Mouse (Mus musculus): ENCODE results near the gene Pold1.

Gene Pold1

DNA sequence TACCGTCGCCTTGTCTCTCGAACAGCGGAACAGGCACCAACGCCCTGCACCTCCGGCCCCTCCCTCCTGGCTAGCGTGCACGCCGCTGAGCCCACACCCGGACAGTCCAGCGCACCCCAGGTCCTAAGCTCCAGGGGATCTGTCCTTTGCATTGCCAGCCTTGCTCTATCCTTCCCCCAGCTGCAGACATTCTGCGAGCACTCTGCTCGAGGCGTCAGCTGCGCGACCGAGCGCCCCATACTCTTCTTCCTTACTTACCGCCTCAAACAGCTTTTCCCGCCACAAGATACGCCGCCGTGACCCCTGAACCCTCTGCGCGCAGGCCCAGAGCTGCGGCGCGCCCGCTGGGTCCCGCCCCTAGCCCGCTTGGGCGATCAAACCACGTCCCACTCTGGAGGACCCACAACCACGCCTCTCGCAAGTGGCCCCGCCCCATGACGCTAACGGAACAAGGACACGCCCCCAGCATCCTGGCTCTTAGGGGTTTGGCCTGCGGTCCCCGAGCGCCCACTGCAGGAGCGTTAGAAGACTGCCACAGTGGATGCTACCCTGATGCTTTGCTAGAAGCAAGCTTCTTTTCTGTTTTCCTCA lies at the start of gene Pold1:
Pold1 (minus strand) TSS at position 353 of the 591 bp plus-strand sequence.
- peak; percentile 99 for DNase-seq

DNA sequence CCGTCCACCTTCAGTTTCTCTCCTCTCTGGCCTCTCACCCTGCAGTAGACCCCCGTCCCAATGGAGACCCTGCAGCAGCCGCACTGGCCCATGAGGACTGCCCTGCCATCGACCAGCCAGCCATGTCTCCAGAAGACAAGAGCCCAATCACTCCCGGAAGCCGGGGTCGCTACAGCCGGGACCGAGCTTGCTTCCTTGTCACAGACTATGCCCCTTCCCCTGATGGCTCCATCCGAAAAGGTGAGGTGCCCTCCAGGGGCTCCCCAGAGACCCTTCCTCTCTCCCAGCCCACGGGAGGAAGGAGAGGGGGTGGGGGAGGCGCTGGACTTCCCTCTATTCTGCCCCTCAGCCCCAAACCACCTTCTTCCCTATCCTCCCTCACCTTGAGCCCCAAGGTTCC lies 49.7 kb upstream of the Pold1 start:
- no peak for DNase-seq

DNA sequence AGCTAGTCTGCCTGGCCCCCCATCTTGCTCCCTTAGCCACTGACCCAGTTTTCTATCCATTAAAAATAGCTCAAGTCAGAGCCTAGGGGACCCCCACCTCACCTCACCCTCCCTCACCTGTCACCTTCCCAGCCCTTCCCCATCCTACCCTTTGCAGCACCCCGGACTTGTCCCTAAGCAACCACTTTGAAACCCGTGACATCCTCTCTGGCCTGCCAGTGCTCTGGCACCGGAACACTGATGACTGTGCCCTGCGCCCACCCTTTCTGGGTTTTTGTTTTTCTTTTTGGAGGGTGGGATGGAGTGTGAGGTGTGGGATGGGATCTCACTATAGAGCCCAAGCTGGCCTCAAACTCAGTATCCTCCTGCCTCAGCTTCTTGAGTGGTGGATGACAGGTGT lies 49.0 kb upstream of the Pold1 start:
- no peak for DNase-seq

DNA sequence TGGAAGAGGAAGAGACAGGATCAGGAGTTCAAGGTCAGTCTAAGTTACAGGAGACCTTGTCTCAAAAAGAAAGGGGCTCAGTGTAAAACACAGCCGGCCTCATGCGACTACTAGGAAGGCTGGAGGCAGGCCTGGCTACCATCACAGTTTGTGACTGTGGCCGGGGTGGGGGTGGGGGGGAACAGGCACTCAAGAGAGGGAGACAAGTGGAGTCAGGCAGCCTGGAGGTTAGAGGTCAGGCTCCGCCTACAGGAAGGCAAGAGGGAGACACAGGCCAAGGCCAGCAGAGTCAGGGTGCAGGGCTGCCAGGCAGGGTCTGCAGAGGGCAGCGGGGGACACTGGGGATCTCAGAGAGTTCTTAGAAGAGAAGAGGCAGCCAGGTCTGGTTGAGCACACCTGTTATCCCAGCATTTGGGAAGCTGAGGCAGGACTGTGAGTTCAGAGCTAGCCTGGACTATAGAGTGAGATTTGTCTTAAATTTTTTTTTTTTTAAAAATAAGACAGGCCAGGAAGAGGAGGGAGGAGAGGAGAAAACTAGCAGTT lies 48.4 kb upstream of the Pold1 start:
- no peak for DNase-seq

DNA sequence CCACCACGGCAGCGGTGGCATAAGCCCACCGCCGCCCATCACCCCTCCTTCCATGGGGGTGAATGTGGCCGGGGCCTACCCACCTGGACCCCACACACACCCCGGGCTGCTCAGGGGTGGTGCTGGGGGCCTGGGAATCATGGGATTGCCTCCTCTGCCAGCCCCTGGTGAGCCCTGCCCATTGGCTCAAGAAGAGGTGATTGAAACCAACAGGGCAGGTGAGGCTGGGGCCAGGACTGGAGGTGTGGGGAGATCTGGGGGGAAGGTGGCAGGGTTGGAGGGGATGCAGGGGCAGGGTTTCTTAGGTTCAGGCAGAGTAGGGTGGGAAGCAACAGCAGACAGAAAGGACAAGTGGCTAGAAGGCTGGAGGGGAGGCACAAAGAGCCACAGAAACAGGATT lies 47.4 kb upstream of the Pold1 start:
- DNase-seq, result no peak

DNA sequence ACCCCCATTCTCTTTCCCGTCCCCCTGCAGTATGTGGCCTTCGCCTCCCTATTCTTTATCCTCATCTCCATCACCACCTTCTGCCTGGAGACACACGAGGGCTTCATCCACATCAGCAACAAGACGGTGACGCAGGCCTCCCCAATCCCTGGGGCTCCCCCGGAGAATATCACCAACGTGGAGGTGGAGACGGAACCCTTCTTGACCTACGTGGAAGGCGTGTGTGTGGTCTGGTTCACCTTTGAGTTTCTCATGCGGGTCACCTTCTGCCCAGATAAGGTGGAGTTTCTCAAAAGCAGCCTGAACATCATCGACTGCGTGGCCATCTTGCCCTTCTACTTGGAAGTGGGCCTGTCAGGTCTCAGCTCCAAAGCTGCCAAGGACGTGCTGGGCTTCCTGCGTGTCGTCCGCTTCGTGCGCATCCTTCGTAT lies 46.5 kb upstream of the Pold1 start:
- DNase-seq, result no peak

DNA sequence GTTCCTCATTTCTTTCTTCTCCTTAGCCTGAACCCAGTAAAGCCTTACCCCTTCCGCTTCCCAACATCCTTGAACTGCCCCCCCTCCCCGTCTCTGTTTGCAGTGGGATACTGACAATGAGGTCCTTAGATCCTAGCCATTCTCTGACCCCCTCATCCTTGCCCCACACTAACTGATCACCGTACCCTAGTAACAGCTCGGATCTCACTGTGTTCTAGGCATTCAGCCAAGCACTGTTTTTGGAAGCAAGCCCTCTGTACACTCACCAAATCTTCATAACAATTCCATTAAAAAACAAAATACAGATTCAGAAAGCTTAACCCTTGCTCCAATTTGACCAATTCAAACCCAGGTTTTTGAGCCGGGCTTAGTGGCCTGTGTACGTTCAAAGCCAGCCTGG lies 45.6 kb upstream of the Pold1 start:
- peak; percentile 74 for DNase-seq

DNA sequence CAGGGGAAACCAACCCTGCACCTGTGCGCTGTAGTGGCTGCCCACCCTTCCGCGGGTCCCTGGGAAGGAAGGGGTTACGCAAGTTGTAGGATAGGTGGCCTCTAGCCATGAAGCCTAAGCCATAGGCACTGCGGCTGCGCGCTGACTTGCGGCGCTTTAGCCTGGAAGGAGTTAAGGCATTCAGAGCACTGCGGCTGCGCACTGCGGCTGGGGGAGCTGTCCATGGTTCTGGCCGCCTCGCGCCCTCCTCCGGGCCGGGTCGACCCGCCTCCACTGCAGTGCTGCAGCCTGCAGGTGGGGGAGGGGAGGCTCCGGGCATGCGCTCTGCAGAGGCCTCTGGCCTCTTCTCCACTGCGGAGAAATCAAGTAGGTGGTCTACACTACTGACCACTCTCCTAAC lies 45.1 kb upstream of the Pold1 start:
- DNase-seq, result peak; percentile 87

DNA sequence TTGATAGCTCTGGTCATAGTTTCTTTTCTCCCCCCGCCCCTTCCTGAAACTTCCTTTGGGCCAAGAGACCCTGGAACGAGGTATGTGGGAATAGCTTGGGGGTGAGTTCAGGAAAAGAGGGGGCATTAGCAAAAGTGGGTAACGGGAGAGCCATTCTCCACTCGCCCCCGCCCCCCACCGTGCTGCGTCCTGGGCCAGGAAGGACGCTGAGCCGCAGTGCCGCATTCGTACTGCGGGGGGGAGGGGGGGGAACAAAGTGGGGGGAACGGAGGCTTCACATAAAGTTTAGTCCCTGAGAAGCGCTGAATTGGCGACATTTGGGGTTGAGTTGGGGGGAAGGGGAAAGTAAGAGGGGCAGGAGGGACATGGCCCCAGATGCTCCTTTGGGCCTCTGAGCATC lies 44.4 kb upstream of the Pold1 start:
- no peak for DNase-seq

DNA sequence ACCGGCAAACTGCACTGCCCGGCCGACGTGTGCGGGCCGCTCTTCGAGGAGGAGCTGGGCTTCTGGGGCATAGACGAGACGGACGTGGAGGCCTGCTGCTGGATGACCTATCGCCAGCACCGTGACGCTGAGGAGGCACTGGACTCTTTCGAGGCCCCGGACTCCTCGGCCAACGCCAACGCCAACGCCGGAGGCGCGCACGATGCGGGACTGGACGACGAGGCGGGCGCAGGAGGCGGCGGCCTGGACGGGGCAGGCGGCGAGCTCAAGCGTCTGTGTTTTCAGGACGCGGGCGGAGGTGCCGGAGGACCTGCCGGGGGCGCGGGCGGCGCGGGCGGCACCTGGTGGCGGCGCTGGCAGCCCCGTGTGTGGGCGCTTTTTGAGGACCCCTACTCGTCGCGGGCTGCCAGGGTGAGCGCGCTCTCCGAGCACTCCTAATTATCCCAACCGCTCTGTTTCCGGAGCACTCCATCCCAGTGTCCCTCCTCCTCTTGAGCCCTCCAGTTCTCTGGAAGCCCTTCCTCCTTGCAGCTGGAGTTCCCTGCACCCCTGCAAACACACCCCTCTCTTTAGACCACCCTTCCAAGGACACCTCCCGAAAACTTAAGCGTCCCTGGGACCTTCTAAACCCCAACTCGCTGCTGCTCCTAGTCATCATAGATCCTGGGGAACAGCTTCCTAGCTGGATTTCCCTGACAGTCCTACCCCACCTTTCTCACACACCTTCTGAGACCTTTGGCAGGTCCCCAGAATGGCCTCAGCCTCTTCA lies 42.9 kb upstream of the Pold1 start:
- no peak for DNase-seq

DNA sequence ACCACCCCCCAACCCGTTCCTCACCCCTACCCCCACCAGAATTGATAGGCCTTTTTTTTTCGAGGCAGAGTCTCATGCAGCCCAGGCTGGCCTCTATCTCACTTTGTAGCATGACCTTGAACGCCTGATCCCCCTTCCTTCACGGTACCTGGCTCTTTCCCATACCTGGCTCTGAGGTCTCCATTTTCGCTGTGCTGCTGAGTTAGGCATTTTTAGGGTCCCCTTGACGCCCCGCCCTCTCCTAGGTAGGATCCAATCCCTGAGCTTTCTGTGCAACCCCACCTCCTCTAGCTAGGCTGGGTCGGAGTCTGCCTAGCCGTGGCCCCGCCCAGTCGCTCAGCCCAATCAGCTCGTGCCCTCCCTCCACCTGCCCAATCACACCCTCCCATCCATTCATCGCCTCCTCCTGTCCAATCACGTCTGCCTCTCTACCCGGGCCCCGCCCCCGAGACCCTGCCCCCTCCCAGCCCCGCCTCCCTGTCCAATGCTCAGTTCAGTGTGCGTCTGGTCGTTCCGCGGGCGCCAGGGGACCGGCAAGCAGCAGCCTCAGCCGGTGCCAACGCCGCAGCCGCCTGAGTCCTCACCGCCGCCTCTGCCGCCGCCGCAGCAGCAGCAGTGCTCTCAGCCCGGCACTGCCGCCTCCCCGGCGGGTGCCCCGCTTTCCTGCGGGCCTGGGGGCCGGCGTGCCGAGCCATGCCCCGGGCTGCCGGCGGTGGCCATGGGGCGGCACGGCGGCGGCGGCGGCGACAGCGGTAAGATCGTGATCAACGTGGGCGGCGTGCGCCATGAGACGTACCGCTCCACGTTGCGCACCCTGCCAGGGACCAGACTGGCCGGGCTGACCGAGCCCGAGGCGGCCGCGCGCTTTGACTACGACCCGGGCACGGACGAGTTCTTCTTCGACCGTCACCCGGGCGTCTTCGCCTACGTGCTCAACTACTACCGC lies 42.0 kb upstream of the Pold1 start, which contains the start of gene Kcnc3:
Kcnc3 (plus strand) TSS at position 263 of the 946 bp plus-strand sequence.
- DNase-seq, result peak; percentile 98

DNA sequence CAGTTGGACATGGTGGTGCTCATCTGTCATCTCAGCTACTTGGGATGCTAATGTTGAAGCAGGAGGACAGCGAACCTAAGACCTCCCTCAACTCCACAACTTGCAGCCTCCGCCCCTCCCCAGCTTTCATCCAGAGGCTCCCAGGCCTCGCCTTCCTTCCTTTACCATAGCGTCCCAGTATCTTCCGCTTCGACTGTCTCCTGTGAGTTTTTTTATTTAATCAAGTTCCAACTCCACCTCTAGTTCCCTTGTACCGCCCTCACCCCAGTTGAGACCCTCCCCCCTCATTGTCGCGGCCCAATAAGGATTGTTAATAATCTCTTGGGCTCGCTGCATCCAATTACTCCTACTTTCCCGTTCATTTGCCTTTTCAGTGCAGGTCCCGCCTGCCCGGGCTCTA lies 41.3 kb upstream of the Pold1 start:
- peak; percentile 58 for DNase-seq

DNA sequence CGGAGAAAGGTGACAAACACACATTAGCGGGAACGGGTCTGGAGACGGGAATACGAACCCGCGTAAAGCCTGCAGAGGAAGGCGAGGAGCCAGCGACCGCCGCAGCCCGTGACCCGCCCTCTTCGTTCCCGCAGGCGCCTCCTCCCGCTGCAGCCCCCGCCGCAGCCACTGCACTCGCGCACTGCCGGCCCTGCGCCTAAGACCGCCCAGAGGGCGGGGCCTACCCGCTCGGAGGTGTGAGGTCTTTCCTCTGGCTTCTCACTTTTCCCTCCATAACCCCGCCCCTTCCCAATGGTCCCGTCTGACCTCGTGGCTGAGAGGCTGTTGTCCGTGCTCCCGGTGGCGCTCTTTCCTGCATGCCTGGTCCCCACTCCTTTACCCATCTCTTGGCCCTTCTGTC lies 40.5 kb upstream of the Pold1 start:
- peak; percentile 83 for DNase-seq

DNA sequence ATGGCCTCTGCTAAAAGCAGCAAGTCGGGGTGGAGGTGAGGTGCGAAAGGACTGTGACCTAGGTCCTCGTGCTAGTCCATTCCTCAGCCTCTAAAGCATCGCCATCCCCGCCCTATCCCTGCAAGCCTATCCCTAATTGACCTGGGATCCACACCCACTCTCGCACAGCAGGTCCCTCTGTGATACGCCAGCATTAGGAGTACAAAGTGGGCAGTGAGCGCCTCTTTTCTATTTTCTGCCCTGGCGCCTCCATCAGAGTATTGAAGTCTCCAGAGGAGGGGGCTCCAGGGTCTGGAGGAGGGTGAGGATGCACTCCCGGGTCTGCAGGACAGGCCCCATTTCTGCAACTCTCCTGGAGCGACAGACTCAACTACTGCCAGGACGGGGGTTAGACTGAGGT lies 39.7 kb upstream of the Pold1 start:
- DNase-seq, result no peak

DNA sequence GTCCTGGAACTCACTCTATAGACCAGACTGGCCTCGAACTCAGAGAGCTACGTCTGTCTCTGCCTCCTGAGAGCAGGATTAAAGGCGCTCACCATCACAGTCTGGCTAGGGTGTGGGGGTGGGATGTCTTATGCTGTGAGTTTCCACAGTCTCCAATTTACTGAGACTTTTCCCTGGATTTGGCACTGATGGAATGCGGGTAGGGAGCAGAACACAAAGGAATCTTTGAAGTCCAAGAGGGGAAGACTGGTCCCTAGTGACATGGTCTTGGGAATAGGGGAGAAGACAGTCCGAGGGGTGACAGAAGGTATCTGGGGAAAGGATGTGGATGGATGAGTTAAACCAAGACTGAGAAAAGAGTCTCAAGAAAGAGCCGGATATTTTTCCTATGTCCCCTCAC lies 39.0 kb upstream of the Pold1 start:
- DNase-seq, result no peak

DNA sequence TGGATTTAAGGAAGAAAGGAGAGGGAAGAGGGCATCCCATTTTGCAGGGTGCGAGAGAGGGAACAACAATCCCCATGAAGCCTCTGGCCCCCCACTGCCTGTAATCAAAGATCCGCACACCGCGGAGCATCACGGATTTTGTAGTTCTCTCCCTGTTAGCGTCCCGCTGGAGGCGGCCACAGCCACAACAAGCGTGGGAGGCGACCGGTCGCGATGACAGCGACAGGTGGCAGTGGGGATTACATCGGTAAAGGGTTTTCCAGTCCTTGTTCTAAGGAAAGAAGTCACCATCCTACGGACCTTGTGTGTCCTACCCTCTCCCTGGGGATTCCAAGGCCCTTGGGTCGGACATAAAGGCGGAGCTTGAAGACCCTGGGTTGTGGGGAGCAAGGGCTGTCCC lies 38.3 kb upstream of the Pold1 start:
- DNase-seq, result peak; percentile 89

DNA sequence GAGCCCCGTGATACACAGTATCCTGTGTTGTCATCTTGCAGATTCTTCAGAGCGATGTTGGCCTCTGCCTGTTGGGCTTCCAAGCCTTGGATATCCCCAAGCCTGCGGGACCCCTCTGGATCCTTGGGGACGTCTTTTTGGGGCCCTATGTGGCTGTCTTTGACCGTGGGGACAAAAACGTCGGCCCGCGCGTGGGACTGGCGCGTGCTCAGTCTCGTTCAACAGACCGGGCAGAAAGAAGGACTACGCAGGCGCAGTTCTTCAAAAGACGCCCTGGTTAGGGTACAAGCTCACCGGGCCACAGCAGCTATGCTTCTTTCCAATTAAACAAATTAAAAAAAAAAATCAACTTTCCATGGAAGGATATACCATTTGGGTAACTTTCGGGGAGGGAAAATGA lies 37.9 kb upstream of the Pold1 start:
- DNase-seq, result peak; percentile 71

DNA sequence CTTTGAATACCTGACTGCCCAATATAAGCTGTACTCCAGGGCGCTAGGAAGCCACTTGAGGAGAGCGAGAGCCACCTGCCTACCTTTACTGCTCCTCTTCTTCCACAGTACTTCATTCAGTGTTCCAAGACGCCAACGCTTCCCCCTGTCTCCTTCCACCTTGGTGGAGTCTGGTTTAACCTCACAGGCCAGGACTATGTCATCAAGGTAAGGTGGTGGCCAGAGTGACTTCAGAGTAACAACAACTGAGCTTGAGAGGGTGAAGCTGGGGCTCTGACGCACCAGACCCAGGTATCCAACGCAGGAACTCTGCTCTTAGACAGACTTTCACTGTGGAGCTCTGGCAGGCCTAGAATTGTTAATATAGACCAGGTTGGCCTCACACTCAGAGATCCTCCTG lies 37.0 kb upstream of the Pold1 start:
- no peak for DNase-seq

DNA sequence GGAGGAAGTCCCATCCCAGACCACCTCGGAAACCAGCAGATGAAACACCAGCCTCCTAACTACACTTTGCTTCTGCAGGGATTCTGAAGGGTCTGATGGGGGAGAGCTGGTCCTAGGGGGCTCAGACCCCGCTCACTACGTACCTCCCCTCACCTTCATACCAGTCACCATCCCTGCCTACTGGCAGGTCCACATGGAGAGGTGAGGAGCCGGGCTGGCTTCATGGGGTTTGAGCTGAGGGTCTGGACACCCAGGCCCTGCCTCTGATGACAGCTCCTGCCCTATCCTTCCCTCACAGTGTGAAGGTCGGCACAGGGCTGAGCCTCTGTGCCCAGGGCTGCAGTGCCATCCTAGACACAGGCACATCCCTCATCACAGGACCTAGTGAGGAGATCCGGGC lies 36.3 kb upstream of the Pold1 start:
- DNase-seq, result no peak

DNA sequence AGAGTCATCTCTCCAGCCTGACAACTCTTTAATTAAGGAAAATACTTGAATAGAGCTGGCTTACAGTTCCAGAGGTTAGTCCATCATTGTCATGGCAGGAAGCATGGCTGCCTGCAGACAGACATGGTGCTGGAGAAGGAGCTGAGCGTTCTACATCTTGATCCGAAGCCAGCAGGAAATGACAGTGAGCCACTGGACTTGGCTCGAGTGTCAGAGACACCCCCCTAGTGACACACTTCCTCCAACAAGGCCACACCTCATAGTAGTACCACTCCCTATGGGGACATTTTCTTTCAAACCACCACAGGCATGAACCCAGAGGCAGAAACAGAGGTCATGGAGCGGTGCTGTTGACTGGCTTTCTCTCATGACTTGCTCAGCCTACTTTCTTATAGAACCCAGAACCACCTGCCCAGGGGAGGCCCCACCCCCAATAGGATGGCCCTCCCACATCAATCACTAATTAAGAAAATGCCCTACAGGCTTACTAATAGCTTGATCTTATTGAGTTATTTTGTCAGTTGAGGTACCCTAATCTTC lies 35.7 kb upstream of the Pold1 start:
- DNase-seq, result no peak

DNA sequence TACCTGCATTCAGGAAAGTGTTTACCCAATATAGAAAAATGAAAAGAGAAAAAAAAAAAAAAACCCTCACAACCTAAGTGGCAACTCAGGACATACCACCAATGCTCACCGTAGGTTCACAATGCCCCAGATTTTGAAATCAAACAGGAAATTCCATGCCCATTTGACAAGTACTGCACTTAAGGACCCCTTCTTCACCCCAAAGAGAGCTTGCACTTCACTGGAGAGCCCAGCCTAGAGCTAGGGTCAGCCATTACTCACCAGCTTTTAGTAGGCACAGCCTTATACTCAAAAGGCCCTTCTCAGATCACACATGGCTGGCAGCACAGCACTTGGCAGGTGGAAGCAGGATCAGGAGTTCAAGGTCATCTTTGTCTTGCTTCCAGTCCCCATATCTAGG lies 34.5 kb upstream of the Pold1 start:
- DNase-seq, result no peak

DNA sequence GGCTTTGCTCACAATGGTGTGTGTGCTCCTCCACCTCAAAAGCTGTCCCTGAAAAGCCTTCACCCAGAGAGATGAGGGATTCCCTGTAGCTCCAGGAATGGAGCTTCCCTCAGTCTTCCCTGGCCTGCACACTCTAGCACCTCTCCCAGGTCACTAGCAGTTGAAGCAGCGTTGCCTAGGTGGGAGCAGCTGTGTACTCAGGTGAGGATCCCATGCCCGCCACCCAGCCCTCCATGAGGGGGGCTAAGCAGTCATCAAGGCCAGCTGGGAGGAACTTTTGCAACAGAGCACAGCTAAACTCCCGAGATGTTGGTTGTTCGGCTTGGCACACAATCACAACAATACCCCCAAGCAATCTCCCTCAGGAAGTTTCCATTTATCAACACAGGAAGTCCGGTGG lies 34.1 kb upstream of the Pold1 start:
- no peak for DNase-seq

DNA sequence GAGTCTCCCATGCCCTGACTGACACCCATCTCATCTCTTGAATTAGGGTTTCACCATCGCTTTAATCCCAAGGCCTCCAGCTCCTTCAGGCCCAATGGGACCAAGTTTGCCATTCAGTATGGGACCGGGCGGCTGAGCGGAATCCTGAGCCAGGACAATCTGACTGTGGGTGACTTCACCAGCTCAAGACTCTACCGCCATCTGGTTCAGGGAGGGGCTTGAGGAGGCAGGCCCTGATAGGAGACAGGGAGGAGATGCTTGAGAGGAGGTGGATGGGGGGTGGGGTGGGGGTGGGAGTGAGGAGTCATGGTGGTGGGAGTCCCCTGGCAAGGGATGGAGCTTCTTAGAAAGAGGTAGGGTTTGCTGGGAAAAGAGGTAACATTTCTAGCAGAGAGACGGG lies 33.0 kb upstream of the Pold1 start:
- DNase-seq, result no peak

All from layer of hippocampus, adult 9-11 months (tissue).